Mouse (Mus musculus) heart, adult 2 months (tissue): ENCODE results near the gene Pold2. TPM values are rescaled to one million over a fixed set of nuclear protein-coding genes. Genes with fewer than 3 reads are reported as not detected.

ENCODE experiments used
- DNase-seq, 2 experiments: peaks; one replicate each; pipeline ENCODE4 v3.0.0; 2021
- H3K27ac ChIP-seq: fragments of 200-600 bp; 2 replicates; pipeline ENCODE4 v1.8.1; 2022
- H3K27me3 ChIP-seq: fragments of 200-500 bp; 2 replicates; pipeline ENCODE4 v1.6.1; 2012; ENCODE audit warnings: mild to moderate bottlenecking, low read length, inconsistent platforms, mixed read lengths; ENCODE audit not compliant: control insufficient read depth, insufficient read depth
- H3K36me3 ChIP-seq: fragments of 200-500 bp; 2 replicates; pipeline ENCODE4 v1.6.1; 2012; ENCODE audit warnings: low read length, inconsistent platforms; ENCODE audit not compliant: control insufficient read depth, insufficient read depth
- H3K4me1 ChIP-seq: fragments of 200-500 bp; 2 replicates; pipeline ENCODE4 v1.6.1; 2011; ENCODE audit warnings: low read length; ENCODE audit not compliant: control insufficient read depth, insufficient read depth
- H3K4me3 ChIP-seq: fragments of 200-600 bp; 2 replicates; pipeline ENCODE4 v1.8.1; 2022
- H3K79me2 ChIP-seq: fragments of 200-500 bp; replicated peaks from 2 replicates; pipeline ENCODE4 v1.6.1; 2012; ENCODE audit warnings: mild to moderate bottlenecking, inconsistent platforms, low read length, moderate library complexity, mixed read lengths; ENCODE audit not compliant: control insufficient read depth, insufficient read depth
- H3K9ac ChIP-seq: fragments of 200-500 bp; 2 replicates; pipeline ENCODE4 v1.6.1; 2012; ENCODE audit warnings: low read depth, mild to moderate bottlenecking, control low read depth, inconsistent platforms, low read length, mixed read lengths
- CTCF ChIP-seq: fragments of 200-600 bp; IDR thresholded peaks from 2 replicates; pipeline ENCODE4 v1.8.1; 2022; ENCODE audit warnings: antibody characterized with exemption, mild to moderate bottlenecking, moderate library complexity
- EP300 ChIP-seq: fragments of 200-500 bp; IDR thresholded peaks from 2 replicates; pipeline ENCODE4 v1.6.1; 2011; ENCODE audit warnings: low read depth, low read length, control low read depth; ENCODE audit not compliant: insufficient read depth
- POLR2A ChIP-seq: fragments of 200-500 bp; IDR thresholded peaks from 2 replicates; pipeline ENCODE4 v1.6.1; 2011; ENCODE audit warnings: mild to moderate bottlenecking, low read depth, low read length, control low read depth; ENCODE audit not compliant: insufficient read depth
- WGBS: fragments of 180-500 bp; shearing (Covaris S2); methylation state at CpG from one replicate; pipeline ENCODE4 v1.1.7; 2018; 5-methylcytosine and 5-hydroxymethylcytosine counted together
- intact Hi-C: fragments of 180-260 bp; cut with DNase I; formaldehyde crosslinking; loops from one replicate; pipeline ENCODE4 v1.15.1; 2025
- polyA plus RNA-seq: library from polyadenylated mRNA; depleted of rRNA; stranded (reverse); fragments of >200 nt; gene quantifications from 2 replicates; pipeline ENCODE4 v1.2.3, GENCODE M21; 2012
- total RNA-seq, 2 experiments: library from RNA; stranded (reverse); gene quantifications; 2 replicates each; pipeline ENCODE4 v1.2.3; 2021

The Pold2 gene
- total and polyA plus RNA-seq, 3 experiments = 30.9 to 58.1 (median 42.6) TPM

DNA sequence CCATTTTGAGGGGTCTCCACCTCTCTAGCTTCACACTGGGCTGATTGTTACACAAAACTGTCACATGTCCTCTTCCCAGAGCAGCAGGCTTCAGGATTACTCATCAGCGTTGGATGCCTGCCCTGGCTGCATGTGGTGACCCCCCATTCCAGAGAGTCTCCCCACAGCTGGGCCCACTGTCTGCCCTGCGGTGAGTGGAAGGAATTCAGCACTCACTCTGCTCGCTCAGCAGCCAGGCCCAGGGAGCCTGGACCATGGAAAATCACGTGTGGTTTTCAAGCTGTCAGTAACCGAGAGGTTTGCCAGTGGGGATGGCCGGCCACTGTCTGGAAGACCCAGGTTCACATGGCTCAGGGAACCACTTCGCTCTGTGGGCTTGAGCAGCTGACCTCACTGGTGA is 22.2 kb downstream of the Pold2 start:
- WGBS = 45% methylated on average over 7 of the region's 7 CpGs
- no peak overlapping the region for H3K9ac ChIP-seq
- peak overlapping the region; percentile 33; the same call in 1 of the 2 replicates for H3K27ac ChIP-seq
- H3K27me3 ChIP-seq = no peaks in the 10 kb centered on the region
- TF ChIP-seq EP300 = 0 out of 2 replicates have a peak, but pooled peaks have one; percentile 12
- no peak for TF ChIP-seq CTCF
- DNase-seq = peak; percentile 69 to 72
- intact Hi-C loops = no loop called here
- no peaks in the 10 kb centered on the region; the same call in 1 of the 2 replicates for H3K4me1 ChIP-seq
- no peaks in the 10 kb centered on the region for H3K79me2 ChIP-seq
- H3K36me3 ChIP-seq = no peaks in the 10 kb centered on the region
- no peak overlapping the region for H3K4me3 ChIP-seq

DNA sequence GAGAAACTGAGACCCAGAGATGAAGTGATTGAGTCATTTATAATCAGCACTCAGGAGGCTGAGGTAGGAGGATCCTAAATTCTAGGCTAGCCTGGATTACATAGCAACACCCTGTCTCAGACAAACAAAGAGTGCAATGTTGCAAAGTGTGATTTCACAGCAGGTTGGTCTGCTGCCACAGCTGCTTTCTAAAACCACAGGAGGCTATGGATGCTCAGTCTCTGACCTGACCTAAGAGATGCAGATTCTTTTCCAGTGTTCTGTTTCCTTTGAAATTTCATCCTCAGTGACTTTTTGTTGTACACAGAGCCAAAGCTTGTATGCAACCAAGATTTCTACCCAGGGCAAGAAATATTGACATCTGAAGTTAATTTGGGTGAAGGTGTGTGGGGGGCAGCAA is 22.6 kb downstream of the Pold2 start:
- H3K4me3 ChIP-seq = no peak overlapping the region
- no peak overlapping the region for H3K27ac ChIP-seq
- H3K79me2 ChIP-seq = no peaks in the 10 kb centered on the region
- H3K36me3 ChIP-seq = no peaks in the 10 kb centered on the region
- DNase-seq = no peak
- H3K27me3 ChIP-seq = no peaks in the 10 kb centered on the region
- no peak for TF ChIP-seq CTCF
- no peak for TF ChIP-seq EP300
- no peak for TF ChIP-seq POLR2A
- H3K4me1 ChIP-seq = no peaks in the 10 kb centered on the region; the same call in 1 of the 2 replicates
- intact Hi-C loops = no loop called here
- no peak overlapping the region for H3K9ac ChIP-seq

DNA sequence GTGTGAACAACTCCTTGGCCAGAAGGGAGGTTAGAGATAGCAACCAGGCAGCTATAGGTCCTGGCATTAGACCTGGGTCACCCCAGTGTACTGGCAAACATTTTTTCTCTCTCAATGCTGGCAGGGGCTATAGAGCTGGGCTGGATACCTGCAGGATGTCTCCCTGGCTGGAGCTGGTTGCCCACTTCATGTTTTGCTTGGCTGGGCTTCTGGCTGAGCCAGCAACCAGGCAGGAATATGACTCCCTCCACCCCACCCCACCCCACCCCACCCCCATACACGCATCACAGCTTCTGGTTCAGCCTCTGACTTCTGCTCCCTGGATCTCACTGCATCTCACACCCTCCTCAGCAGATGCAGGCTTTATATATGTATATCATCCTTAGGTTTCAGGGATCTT is 25.8 kb downstream of the Pold2 start:
- H3K27me3 ChIP-seq = no peaks in the 10 kb centered on the region
- DNase-seq = no peak
- H3K36me3 ChIP-seq = no peaks in the 10 kb centered on the region
- WGBS = 32% methylated on average over 1 of the region's 1 CpGs
- no peaks in the 10 kb centered on the region for H3K79me2 ChIP-seq
- intact Hi-C loops = no loop called here
- H3K4me1 ChIP-seq = no peaks in the 10 kb centered on the region; the same call in 1 of the 2 replicates
- H3K9ac ChIP-seq = no peak overlapping the region
- TF ChIP-seq CTCF (no peak), EP300 (no peak), POLR2A (no peak)
- no peak overlapping the region for H3K27ac ChIP-seq
- no peak overlapping the region for H3K4me3 ChIP-seq

DNA sequence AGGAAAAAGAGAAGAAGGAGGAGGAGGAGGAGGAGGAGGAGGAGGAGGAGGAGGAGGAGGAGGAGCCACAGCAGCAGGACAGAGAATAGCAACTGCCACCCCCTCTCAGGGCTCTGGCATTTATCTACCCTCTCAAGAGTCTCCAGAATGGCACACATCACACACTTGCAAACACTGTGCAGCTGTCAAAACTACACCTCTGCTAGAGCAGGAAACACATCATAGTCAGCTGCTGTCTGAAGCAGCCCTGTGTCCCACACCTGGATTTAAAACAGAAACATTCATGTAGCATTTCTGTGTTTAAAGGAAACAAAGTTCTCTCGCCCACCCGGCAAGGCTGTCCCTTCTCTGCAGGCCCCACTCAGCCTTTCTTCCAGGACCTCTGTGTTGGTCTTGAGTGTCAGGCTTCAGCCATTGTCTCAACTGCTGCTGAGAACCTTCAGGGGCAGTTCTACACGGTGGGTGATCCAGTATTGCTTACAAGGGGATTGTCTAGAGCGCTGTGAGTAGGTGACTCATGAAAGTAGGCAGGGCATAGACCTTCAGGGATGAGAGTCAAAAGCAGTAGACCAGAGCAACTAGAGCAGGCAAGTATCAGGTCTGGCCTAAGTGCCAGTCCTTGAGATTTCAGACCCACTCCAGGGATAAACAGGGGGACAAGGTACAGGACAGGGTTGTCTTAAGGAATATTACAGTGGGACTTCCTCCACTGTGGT is 26.9 kb downstream of the Pold2 start:
- H3K4me3 ChIP-seq = no peak overlapping the region
- no peak overlapping the region for H3K9ac ChIP-seq
- no peak overlapping the region for H3K27ac ChIP-seq
- peaks cover 5% of the 10 kb centered on the region for H3K4me1 ChIP-seq
- intact Hi-C loops = no loop called here
- no peak for TF ChIP-seq POLR2A
- TF ChIP-seq EP300 = no peak
- no peak for TF ChIP-seq CTCF
- DNase-seq = no peak
- H3K36me3 ChIP-seq = no peaks in the 10 kb centered on the region
- WGBS = 60% methylated on average over 4 of the region's 4 CpGs
- no peaks in the 10 kb centered on the region for H3K79me2 ChIP-seq
- no peaks in the 10 kb centered on the region for H3K27me3 ChIP-seq

DNA sequence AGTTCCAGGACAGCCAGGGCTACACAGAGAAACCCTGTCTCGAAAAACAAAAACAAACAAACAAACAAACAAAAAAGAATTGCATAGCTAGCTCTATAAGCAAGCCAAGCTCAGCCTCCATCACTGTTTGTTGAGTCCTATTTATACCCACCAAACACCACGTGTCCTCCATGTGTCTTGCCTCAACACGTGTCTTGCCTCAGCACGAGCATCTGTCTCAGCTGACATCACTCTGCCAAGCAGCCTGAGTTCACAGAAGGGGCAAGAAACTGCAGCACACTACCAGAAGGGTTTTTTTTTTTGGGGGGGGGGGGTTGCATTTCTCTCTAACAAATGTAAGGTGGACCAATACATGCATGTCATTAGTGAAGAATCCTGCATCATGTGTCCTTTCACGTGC is 27.6 kb downstream of the Pold2 start:
- Histone ChIP-seq H3K27ac (no peak overlapping the region), H3K79me2 (no peaks in the 10 kb centered on the region), H3K9ac (no peak overlapping the region), H3K4me1 (peaks cover 5% of the 10 kb centered on the region), H3K27me3 (no peaks in the 10 kb centered on the region), H3K4me3 (no peak overlapping the region), H3K36me3 (no peaks in the 10 kb centered on the region)
- WGBS = 56% methylated on average over 5 of the region's 5 CpGs
- intact Hi-C loops = no loop called here
- TF ChIP-seq CTCF (no peak), EP300 (0 out of 2 replicates have a peak, but pooled peaks have one; percentile 18)
- no peak for DNase-seq

DNA sequence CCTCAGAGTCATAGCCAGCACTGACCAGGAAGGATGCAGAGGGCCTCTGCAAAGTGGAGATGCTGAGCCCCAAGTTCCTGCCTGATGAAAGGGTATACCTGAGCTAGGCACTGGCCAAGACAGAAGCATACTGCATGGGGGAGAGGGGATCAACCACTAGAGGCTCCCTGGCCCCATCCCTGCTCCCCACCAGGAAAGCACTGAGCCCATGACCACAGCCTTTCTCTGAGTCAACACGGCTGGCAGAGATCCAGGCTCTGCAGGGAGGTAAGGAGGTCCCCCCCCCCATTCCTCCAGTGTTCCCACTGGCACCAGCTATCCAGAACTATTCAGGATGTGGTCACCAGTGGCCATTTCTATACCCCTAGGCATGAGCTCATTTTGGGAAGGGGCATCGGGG is 28.8 kb downstream of the Pold2 start:
- no peak overlapping the region; the same call in 1 of the 2 replicates for H3K27ac ChIP-seq
- intact Hi-C loops = no loop called here
- TF ChIP-seq CTCF (no peak), EP300 (no peak), POLR2A (no peak)
- no peak for DNase-seq
- peaks cover 5% of the 10 kb centered on the region for H3K4me1 ChIP-seq
- no peaks in the 10 kb centered on the region for H3K27me3 ChIP-seq
- no peak overlapping the region for H3K4me3 ChIP-seq
- WGBS = 63% methylated on average over 2 of the region's 2 CpGs
- H3K36me3 ChIP-seq = no peaks in the 10 kb centered on the region
- no peak overlapping the region for H3K9ac ChIP-seq
- no peaks in the 10 kb centered on the region for H3K79me2 ChIP-seq
